Mouse (Mus musculus) embryonic facial prominence, embryonic 13.5 days (tissue): ENCODE results near the gene Chchd1. TPM values are rescaled to one million over a fixed set of nuclear protein-coding genes. Genes with fewer than 3 reads are reported as not detected.

Source experiments
- ATAC-seq: fragments of 200-750 bp; cut with Nextera tagmentation; 2 replicates; pipeline ENCODE4 v1.8.0; 2017; ENCODE audit warnings: low read depth; ENCODE audit not compliant: insufficient number of reproducible peaks, insufficient read depth, low FRiP score, low TSS enrichment
- H3K27ac ChIP-seq: fragments of 300-500 bp; sonication (generic); 2 replicates; pipeline ENCODE4 v1.5.1; 2015; ENCODE audit warnings: moderate library complexity, mild to moderate bottlenecking, inconsistent platforms
- H3K27me3 ChIP-seq: fragments of 300-500 bp; sonication (generic); 2 replicates; pipeline ENCODE4 v1.6.1; 2015; ENCODE audit warnings: mild to moderate bottlenecking, inconsistent platforms
- H3K36me3 ChIP-seq: fragments of 300-500 bp; sonication (generic); 2 replicates; pipeline ENCODE4 v1.6.1; 2015; ENCODE audit warnings: mild to moderate bottlenecking, inconsistent platforms
- H3K4me1 ChIP-seq: fragments of 300-500 bp; sonication (generic); 2 replicates; pipeline ENCODE4 v1.6.1; 2015; ENCODE audit warnings: inconsistent platforms
- H3K4me2 ChIP-seq: fragments of 300-500 bp; sonication (generic); 2 replicates; pipeline ENCODE4 v1.6.1; 2015; ENCODE audit warnings: moderate library complexity, mild to moderate bottlenecking, inconsistent platforms
- H3K4me3 ChIP-seq: fragments of 300-500 bp; sonication (generic); 2 replicates; pipeline ENCODE4 v1.5.1; 2015; ENCODE audit warnings: mild to moderate bottlenecking, inconsistent platforms
- H3K9ac ChIP-seq: fragments of 300-500 bp; sonication (generic); 2 replicates; pipeline ENCODE4 v1.6.1; 2015; ENCODE audit warnings: mild to moderate bottlenecking, inconsistent platforms
- H3K9me3 ChIP-seq: fragments of 300-500 bp; sonication (generic); 2 replicates; pipeline ENCODE4 v1.6.1; 2016; ENCODE audit warnings: inconsistent platforms
- WGBS: fragments of 180-500 bp; shearing (Covaris S2); methylation state at CpG from one replicate; pipeline ENCODE4 v1.1.7; 2015; ENCODE audit warnings: mixed read lengths; 5-methylcytosine and 5-hydroxymethylcytosine counted together
- polyA plus RNA-seq: library from polyadenylated mRNA; unstranded; fragments of >200 nt; fragmentation: Nextera tagmentation; extraction: Ambion mirVana; gene quantifications from 2 replicates; pipeline ENCODE4 v1.2.1, GENCODE M21; 2015

Chchd1 gene
- polyA plus RNA-seq, 1 experiment from 2014 or later: 219 TPM

- H3K4me2 ChIP-seq: no peak overlapping the region
- H3K9ac ChIP-seq: no peak overlapping the region
- H3K36me3 ChIP-seq: no peaks in the 10 kb centered on the region
- no peak overlapping the region for H3K27ac ChIP-seq
- H3K4me3 ChIP-seq: no peak overlapping the region
- no peaks in the 10 kb centered on the region for H3K9me3 ChIP-seq
- WGBS: 67% methylated on average over 2 of the region's 2 CpGs
- H3K27me3 ChIP-seq: peaks cover 7% of the 10 kb centered on the region
- peaks cover 17% of the 10 kb centered on the region for H3K4me1 ChIP-seq
- no peak for ATAC-seq
These were observed 39.2 kb upstream of the Chchd1 start for GRCm38 (mm10) chr14:20663601-20664000.

- Histone ChIP-seq H3K27me3 (peaks cover 15% of the 10 kb centered on the region), H3K4me3 (no peak overlapping the region), H3K4me2 (no peak overlapping the region), H3K36me3 (no peaks in the 10 kb centered on the region), H3K27ac (no peak overlapping the region), H3K4me1 (peaks cover 17% of the 10 kb centered on the region), H3K9ac (no peak overlapping the region), H3K9me3 (no peaks in the 10 kb centered on the region)
- no peak for ATAC-seq
- WGBS: 51% methylated on average over 3 of the region's 3 CpGs
These were observed 38.4 kb upstream of the Chchd1 start for GRCm38 (mm10) chr14:20664436-20664835.

GRCm38 (mm10) chr14:20667469-20667868 lies 35.3 kb upstream of the Chchd1 start:
- Histone ChIP-seq H3K9ac (no peak overlapping the region), H3K36me3 (no peaks in the 10 kb centered on the region), H3K4me2 (no peak overlapping the region), H3K4me3 (no peak overlapping the region), H3K9me3 (no peaks in the 10 kb centered on the region), H3K4me1 (peaks cover under 1% of the 10 kb centered on the region), H3K27ac (no peak overlapping the region), H3K27me3 (peaks cover 27% of the 10 kb centered on the region)
- WGBS: 65% methylated on average over 1 of the region's 1 CpGs
- ATAC-seq: no peak

- Histone ChIP-seq H3K27me3 (peaks cover 27% of the 10 kb centered on the region), H3K9me3 (no peaks in the 10 kb centered on the region), H3K4me1 (no peaks in the 10 kb centered on the region), H3K4me3 (no peak within 1 kb of the TSS), H3K27ac (no peak within 1 kb of the TSS), H3K36me3 (no peaks in the 10 kb centered on the region), H3K9ac (no peak within 1 kb of the TSS), H3K4me2 (no peak within 1 kb of the TSS)
- 80% methylated on average over 8 of the region's 8 CpGs for WGBS
- no peak for ATAC-seq
These were observed 34.5 kb upstream of the Chchd1 start, which contains the start of gene Synpo2l for GRCm38 (mm10) chr14:20668154-20668810. Synpo2l (minus strand) TSS chr14:20668354.

GRCm38 (mm10) chr14:20672990-20673389 lies 29.8 kb upstream of the Chchd1 start:
- Histone ChIP-seq H3K9ac (no peak overlapping the region), H3K4me2 (peak overlapping the region; percentile 80), H3K27ac (no peak overlapping the region; the same call in 1 of the 2 replicates), H3K27me3 (peaks cover 21% of the 10 kb centered on the region), H3K36me3 (peaks cover 22% of the 10 kb centered on the region), H3K4me3 (no peak overlapping the region), H3K9me3 (no peaks in the 10 kb centered on the region), H3K4me1 (peaks cover 12% of the 10 kb centered on the region)
- 88% methylated on average over 2 of the region's 2 CpGs for WGBS
- ATAC-seq: no peak

- H3K36me3 ChIP-seq: peaks cover 29% of the 10 kb centered on the region
- H3K27ac ChIP-seq: peak overlapping the region; percentile 95
- peak overlapping the region; percentile 80 for H3K4me2 ChIP-seq
- H3K9me3 ChIP-seq: no peaks in the 10 kb centered on the region
- H3K4me3 ChIP-seq: peak overlapping the region; percentile 85
- peak overlapping the region; percentile 61; the same call in 1 of the 2 replicates for H3K9ac ChIP-seq
- ATAC-seq: no peak
- peaks cover 19% of the 10 kb centered on the region for H3K27me3 ChIP-seq
- WGBS: 11% methylated on average over 13 of the region's 13 CpGs
- H3K4me1 ChIP-seq: peaks cover 12% of the 10 kb centered on the region
These were observed 29.1 kb upstream of the Chchd1 start for GRCm38 (mm10) chr14:20673735-20674063.

- Histone ChIP-seq H3K4me1 (peaks cover 12% of the 10 kb centered on the region), H3K27me3 (peaks cover 14% of the 10 kb centered on the region), H3K9me3 (no peaks in the 10 kb centered on the region), H3K9ac (peak within 1 kb of the TSS; percentile 90), H3K27ac (peak within 1 kb of the TSS; percentile 95), H3K36me3 (peaks cover 35% of the 10 kb centered on the region), H3K4me3 (peak within 1 kb of the TSS; percentile 85), H3K4me2 (peak within 1 kb of the TSS; percentile 80)
- 0% methylated on average over 43 of the region's 43 CpGs for WGBS
- peak; percentile 93 for ATAC-seq
These were observed 28.6 kb upstream of the Chchd1 start, which contains the start of gene Sec24c for GRCm38 (mm10) chr14:20674064-20674833. Sec24c (plus strand) TSS chr14:20674308.

GRCm38 (mm10) chr14:20677906-20678305 lies 24.9 kb upstream of the Chchd1 start:
- peaks cover 71% of the 10 kb centered on the region for H3K36me3 ChIP-seq
- ATAC-seq: no peak
- no peaks in the 10 kb centered on the region for H3K27me3 ChIP-seq
- no peak overlapping the region for H3K9ac ChIP-seq
- peaks cover 12% of the 10 kb centered on the region for H3K4me1 ChIP-seq
- 90% methylated on average over 4 of the region's 4 CpGs for WGBS
- no peak overlapping the region for H3K4me2 ChIP-seq
- no peak overlapping the region for H3K27ac ChIP-seq
- H3K9me3 ChIP-seq: no peaks in the 10 kb centered on the region
- H3K4me3 ChIP-seq: no peak overlapping the region

- no peak overlapping the region for H3K27ac ChIP-seq
- no peak overlapping the region for H3K4me3 ChIP-seq
- peaks cover 99% of the 10 kb centered on the region for H3K36me3 ChIP-seq
- no peaks in the 10 kb centered on the region for H3K9me3 ChIP-seq
- no peaks in the 10 kb centered on the region for H3K4me1 ChIP-seq
- ATAC-seq: no peak
- H3K27me3 ChIP-seq: no peaks in the 10 kb centered on the region
- H3K9ac ChIP-seq: no peak overlapping the region
- no peak overlapping the region for H3K4me2 ChIP-seq
- 89% methylated on average over 2 of the region's 2 CpGs for WGBS
These were observed 21.1 kb upstream of the Chchd1 start for GRCm38 (mm10) chr14:20681742-20682141.

- no peaks in the 10 kb centered on the region for H3K27me3 ChIP-seq
- no peak overlapping the region for H3K9ac ChIP-seq
- peaks cover 100% of the 10 kb centered on the region for H3K36me3 ChIP-seq
- H3K9me3 ChIP-seq: no peaks in the 10 kb centered on the region
- ATAC-seq: no peak
- no peak overlapping the region for H3K4me3 ChIP-seq
- WGBS: 73% methylated on average over 3 of the region's 3 CpGs
- H3K4me2 ChIP-seq: no peak overlapping the region
- no peaks in the 10 kb centered on the region for H3K4me1 ChIP-seq
- H3K27ac ChIP-seq: no peak overlapping the region
These were observed 20.3 kb upstream of the Chchd1 start for GRCm38 (mm10) chr14:20682498-20682897.

GRCm38 (mm10) chr14:20686576-20686975 lies 16.2 kb upstream of the Chchd1 start:
- no peaks in the 10 kb centered on the region for H3K9me3 ChIP-seq
- H3K27me3 ChIP-seq: no peaks in the 10 kb centered on the region
- no peak for ATAC-seq
- WGBS: 93% methylated on average over 3 of the region's 3 CpGs
- H3K36me3 ChIP-seq: peaks cover 98% of the 10 kb centered on the region
- no peak overlapping the region for H3K4me2 ChIP-seq
- no peaks in the 10 kb centered on the region for H3K4me1 ChIP-seq
- H3K27ac ChIP-seq: no peak overlapping the region
- no peak overlapping the region for H3K9ac ChIP-seq
- no peak overlapping the region for H3K4me3 ChIP-seq

- Histone ChIP-seq H3K4me1 (no peaks in the 10 kb centered on the region), H3K36me3 (peaks cover 98% of the 10 kb centered on the region), H3K27ac (no peak overlapping the region), H3K9ac (no peak overlapping the region), H3K27me3 (no peaks in the 10 kb centered on the region), H3K4me3 (no peak overlapping the region), H3K9me3 (no peaks in the 10 kb centered on the region), H3K4me2 (no peak overlapping the region)
- no peak for ATAC-seq
- 93% methylated on average over 2 of the region's 2 CpGs for WGBS
These were observed 13.8 kb upstream of the Chchd1 start for GRCm38 (mm10) chr14:20689009-20689408.
